Mouse (Mus musculus) bone marrow macrophage, adult 2 months (primary cell): ENCODE results near the gene Acvr1b.

Experiments used
- CTCF ChIP-seq: IDR thresholded peaks from 2 replicates; pipeline ENCODE4 v1.5.1; 2012; ENCODE audit warnings: low read depth, mild to moderate bottlenecking, low read length, moderate library complexity
- POLR2A ChIP-seq: IDR thresholded peaks from 2 replicates; pipeline ENCODE4 v1.6.1; 2012; ENCODE audit warnings: mild to moderate bottlenecking, low read depth, low read length, borderline replicate concordance

GRCm38 (mm10) chr15:101253886-101254795 is 80.3 kb downstream of the Acvr1b start, which contains the start of gene Nr4a1:
- TF ChIP-seq CTCF (peak; percentile 15; the same call in 1 of the 2 replicates), POLR2A (no peak)
